Mouse (Mus musculus) cerebellum, adult 11 months (tissue): ENCODE results near the gene Slc30a1.
A peak's percentile ranks its signal among the peaks of the same experiment; 100 is the strongest.

Experiments used
- DNase-seq: peaks from one replicate; pipeline ENCODE4 v3.0.0; 2022

Slc30a1 gene

DNA sequence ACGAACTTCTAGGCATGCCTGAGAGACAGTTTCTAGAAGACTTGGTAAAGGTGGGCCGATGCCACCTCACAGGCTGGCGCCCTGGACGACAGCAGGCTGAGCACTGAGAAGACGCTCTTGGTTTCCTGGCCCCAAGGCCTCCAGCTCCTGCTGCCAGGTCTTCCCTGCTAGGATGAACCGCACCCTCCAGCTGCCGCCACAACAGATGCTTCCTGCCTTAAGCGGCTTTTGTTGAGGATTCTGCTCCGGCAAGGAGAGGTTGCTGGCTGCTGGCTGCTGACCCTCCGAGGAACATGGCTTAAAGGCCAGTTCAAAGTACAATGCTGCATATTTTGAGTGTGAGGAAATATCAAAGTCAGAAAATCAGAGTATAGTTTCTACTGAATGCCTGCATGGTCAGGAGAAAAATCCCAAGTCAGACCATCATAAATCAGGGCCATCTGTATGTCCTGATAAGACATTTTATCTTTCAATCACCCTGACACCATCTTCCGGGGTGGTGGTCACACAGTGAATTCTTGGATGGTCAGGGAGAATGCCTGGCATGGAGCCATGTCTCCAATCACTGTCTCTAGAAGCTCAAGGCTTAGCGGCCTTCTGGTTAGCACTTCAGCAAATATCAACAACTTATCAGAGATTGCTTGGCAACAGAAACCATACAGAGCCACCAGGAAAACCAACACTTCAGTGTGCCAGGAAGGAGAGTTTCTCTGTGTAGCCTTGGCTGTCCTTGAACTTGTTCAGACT is 9.6 kb upstream of the Slc30a1 start:
- DNase-seq, result no peak

DNA sequence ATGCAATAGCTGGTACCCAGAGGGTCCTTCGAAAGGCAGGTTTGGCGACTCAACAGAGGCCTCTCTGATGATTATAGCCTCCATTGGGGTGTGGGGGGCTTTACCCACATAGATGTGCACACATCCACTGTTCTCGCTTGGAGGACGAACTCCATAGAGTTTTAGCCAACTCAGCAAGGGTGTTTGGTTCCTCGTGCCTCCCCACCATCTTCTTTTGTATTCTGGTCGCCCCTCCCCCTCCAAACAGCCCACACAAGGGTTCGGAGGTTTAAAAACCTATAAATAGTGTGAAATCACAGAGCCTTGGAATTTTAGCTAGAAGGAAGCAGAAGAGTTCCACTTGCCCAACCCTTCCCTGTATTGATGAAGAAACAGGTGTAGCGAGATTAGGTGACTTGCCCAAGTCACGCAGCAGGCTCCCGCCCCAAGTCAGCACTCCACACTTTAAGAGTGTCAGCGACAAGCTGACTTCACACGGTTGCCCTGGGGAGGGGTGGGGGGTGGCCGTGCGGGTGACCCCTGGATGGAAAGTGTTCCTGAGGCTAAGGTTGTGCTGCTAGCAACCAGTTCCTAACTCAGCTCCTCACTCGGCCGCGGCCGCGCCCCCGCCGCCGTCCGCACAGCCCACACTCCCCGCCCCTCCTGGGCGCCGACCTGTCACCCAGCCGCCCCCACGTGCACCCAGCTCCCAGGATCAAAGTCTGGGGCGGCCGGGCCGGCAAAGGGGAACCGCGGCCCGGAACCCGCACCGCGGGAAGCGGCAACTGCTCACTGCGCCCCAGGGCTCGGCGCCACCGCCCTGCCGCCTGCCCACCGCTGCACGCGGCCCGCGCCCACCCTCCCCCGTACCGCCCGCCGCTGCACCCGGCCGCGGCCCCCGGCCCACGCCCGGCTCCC is 682 bp upstream of the Slc30a1 start:
- DNase-seq, result peak; percentile 21

DNA sequence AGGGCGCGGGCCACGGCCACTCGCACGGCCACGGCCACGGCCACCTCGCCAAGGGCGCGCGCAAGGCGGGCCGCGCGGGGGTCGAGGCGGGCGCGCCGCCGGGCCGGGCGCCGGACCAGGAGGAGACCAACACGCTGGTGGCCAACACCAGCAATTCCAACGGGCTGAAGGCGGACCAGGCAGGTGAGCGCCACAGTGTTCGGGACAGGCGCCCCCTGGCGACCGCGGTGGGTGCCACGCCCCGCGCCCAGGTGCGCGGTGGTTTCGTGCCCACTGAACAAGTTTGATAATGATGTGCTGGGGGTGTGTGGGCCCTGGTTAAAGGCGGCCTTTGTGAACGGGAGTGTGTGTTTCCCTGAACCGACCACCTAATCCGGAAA is 854 bp downstream of the Slc30a1 start:
- peak; percentile 78 for DNase-seq

DNA sequence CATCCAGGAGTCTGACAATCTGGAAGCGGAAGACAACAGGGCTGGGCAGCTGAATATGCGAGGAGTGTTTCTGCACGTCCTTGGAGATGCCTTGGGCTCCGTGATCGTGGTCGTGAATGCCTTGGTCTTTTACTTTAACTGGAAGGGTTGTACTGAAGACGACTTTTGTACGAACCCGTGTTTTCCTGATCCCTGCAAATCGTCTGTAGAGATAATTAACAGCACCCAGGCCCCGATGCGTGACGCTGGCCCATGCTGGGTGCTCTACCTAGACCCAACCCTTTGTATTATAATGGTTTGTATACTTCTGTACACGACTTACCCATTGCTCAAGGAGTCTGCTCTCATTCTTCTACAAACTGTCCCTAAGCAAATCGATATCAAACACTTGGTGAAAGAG is 2.3 kb downstream of the Slc30a1 start:
- DNase-seq, result no peak

DNA sequence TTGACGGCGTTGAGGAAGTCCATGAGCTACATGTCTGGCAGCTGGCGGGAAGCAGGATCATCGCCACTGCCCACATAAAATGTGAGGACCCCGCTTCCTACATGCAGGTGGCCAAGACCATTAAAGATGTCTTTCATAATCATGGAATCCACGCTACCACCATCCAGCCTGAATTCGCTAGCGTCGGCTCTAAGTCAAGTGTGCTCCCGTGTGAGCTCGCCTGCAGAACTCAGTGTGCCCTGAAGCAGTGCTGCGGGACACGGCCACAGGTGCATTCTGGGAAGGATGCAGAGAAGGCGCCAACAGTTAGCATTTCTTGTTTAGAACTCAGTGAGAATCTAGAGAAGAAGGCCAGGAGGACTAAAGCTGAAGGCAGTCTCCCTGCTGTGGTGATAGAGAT is 2.7 kb downstream of the Slc30a1 start:
- no peak for DNase-seq

DNA sequence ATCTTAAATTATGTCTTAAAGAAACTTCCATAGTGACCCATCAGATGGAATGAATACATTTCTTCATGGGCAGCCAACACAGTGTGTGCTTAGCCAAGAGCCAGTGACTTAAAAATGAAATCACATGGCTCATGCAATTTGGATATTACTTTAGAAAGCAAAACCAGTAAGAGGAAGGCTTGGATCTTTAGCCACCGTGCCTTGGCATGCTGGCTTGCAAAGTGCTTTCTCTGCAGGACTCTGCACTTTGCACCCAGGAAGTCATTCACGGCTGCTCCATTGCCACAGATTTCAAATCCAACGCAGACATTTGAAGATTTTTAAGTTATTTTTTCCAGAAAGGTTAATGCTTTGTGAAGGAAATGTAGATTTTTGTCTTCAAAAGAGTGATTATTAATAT is 4.1 kb downstream of the Slc30a1 start:
- DNase-seq, result no peak

DNA sequence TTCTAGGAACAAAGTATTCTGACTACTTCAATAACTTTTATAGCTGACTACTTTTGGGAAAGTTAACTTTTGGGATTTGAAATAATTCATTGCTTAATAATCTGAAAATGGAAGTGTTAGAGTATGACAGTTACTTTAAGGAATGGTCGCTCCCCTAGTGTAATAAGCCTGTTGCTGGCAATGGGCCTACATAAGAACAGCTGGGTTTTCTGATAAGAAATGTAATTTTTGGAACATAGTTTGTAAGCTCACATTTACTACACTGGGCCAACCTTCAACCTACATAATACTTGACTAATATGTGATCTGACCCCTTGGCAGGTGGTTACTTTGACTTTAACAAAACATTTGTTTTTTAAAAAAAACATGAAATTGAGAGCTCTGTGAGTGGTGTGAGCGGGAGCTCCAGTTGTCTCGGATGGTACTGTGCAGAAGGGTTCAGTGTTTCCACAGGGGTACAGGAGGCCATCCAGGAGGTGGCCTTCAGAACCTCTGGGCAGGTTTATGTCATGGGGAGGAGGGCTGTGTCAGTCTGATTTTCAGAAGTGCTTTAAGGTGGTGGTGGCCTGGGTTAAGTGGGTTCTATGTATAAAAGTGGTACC is 4.6 kb downstream of the Slc30a1 start:
- no peak for DNase-seq

DNA sequence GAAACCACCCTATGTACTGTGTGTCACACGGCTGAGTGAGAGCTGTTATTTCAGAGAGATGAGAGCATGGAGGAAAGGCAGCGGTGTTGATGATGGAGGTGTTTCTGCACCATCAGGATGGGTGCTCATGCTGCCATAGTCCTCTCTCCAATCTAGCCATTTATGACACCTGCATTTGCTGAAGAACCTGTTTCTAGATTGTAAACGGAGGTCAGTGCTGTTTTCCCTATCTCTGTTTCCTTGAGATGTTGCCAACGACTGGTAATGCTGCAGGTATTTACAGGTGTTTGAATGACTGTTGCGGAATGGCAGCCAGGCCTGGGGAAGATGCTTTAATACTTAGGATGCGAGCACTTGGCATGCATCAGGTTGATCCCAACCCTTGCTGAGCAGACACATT is 8.1 kb downstream of the Slc30a1 start:
- no peak for DNase-seq

DNA sequence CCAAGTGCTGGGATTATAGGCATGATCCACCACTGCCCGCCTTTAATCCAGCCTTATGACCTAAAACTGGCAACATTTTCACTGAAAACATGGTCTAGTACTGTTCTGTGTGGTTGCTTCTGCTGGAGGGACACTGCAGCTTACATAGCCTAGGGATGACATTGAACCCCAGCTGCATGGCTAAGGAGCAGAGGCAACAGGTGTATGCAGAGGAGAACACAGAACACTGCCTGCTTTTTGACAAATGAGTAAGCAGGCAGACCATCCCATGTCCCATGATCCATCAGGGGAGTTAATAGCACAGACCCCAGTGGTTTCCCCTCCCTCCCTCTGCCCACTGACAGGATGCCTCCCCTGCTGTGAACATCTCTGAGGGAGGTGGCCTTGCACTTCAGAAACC is 9.0 kb downstream of the Slc30a1 start:
- DNase-seq, result no peak

DNA sequence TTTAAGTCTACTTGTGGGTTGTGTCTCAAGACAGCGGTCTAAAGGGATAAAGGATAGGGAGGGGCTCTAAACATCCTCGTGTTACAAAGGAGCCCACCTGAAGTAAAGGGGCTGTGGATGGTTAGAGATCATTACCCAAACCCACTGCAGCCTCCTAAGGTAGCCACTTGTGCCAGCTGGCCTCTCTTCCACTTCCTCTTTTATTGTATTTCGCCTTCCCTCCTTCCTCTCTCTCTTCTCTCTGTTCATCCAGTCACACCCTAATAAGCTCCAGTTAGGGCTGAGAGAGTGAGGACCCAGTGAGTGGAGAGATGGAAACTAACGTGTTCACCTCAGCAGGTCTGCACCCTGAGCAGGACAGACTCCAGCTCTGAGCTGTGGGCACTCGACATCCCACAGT is 10.3 kb downstream of the Slc30a1 start:
- no peak for DNase-seq

DNA sequence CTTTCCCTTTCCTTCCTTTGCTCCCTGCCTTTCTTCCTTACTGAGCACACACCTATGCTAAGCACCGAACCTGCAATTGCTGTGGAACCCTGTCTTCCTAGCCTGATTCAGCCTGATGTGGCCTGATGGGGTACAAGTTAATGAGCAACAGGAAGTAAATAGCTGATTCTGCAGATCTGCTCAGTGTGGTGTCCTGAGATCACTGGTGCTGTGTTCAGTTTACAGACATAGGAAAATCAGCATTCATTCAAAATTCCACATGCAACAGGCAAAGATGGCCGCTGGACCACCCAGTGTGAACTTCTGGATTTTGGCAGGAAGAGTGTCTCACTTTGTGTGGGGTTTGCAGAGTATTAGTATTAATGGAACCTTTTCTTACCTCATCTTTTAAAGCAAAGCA is 12.8 kb downstream of the Slc30a1 start:
- DNase-seq, result no peak

DNA sequence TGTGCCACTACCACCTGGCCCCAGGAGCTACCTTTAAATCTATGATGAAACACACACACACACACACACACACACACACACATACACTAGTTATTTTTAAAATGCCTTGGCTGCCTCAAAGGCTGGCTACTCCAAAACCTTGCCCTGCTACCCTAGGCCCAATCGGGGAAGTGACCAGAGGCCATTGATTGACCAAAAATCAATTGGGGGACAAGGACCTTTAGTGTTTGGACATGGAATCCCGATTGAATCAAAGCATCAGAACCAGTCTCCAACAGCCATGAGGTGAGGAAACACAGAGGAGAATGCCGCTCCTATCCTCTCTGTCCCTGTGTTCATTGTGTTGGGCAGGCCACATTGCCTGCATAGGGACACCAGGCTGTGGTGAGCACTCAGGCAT is 15.1 kb downstream of the Slc30a1 start:
- no peak for DNase-seq

DNA sequence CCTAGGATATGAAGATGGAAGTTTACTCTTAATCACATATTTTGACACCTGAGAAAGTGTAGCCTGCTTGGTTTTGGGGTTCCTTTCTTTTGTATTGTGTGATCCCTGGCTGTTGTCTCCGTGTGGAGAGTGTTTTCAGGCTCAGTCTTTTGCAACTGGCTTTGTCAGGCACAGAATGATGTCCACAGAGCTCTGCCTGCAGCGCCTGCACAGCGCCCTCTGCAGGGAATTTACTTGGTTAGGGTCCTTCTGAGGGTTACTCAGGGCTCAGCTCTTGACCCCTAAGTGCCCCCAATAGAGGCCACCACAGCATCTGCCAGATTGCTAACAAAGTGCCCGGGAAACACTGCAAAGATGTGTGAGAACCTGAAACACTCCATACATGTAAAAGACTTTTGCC is 18.9 kb downstream of the Slc30a1 start:
- no peak for DNase-seq

DNA sequence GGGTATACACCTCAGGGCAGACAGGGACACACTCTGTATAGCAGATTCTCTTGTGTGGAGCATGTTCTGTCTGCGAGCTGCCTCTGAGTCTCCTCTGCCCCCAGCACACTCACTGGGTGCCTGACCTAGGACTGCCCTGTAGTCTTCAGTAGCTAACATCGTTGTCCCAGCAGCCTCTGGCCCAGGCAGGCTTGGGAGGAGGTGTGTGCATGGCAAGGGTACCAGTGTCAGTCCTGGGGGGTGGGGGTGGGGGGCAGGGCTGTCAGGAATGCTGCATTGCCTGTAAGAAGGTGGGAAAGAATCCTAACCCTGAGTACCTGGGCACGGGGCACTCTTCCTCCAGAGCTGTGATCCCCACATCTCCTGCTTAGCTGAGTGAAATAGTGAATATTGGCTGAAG is 20.1 kb downstream of the Slc30a1 start:
- DNase-seq, result no peak

DNA sequence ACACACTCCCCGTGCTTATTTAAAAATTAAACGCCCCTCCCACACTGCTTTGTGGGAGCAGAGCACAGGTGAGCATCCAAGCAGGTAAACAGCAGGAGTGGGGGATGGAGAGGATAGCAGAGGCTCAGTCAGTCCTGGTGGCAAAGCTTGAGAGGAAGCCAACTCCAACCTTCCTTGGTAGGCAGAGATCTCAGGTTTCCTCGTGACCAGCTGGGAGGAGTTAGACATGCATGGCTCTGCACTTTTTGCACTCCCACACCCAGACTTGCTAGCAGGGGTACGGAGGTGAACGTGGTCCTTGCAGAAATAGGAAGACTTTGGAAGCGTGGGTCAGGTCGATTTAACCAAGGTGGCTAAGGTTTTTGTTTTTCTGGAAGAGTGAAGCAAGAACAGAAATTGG is 21.8 kb downstream of the Slc30a1 start:
- DNase-seq, result no peak

DNA sequence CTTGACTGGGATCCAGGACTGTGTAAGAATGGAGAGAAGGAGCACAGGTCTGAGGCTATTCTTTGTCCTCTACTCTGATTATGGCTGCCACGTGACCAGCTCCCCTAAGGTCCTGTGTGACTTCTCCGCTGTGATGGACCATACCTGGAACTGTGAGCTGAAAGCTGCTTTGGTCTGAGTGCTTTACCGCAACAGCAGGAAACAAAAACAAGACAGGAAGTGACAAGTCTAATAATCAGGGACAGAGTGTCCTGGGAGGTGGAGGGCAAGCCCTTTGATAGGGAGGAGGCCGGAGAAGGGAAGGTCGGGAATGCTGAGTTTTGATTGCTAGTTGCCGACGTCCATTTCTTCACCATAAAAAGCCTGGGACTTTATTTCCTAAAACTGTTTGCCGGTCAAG is 22.5 kb downstream of the Slc30a1 start:
- DNase-seq, result no peak

DNA sequence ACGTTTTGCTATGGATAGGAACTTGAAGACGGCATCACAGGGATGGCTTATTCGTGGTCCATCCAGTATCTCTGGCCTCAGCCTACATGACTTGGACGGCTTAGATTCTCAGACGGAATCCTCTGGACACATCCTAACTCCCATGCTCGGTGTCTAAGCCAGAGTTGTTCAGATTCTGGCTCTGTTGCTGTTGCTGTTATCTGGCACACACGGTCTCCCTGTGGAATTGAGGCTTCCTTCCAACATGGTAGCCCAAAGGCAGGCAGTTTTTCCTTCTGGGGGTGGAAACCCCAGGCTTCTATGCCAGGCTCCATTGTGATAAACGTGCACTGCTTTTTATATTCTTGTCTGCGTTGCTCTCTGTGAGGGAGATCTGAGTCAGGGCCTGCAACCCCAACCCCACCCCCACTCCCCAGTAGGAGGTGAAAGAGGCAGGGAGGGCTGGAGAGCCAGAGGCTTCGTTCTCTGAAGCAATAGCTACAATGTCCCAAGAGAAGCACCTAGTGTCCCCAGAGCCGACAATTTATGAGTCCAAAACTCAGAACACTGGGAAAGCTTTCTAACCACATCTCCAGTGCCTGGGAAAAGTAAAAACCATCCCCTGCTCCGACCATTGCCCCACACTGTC is 23.4 kb downstream of the Slc30a1 start:
- DNase-seq, result no peak

DNA sequence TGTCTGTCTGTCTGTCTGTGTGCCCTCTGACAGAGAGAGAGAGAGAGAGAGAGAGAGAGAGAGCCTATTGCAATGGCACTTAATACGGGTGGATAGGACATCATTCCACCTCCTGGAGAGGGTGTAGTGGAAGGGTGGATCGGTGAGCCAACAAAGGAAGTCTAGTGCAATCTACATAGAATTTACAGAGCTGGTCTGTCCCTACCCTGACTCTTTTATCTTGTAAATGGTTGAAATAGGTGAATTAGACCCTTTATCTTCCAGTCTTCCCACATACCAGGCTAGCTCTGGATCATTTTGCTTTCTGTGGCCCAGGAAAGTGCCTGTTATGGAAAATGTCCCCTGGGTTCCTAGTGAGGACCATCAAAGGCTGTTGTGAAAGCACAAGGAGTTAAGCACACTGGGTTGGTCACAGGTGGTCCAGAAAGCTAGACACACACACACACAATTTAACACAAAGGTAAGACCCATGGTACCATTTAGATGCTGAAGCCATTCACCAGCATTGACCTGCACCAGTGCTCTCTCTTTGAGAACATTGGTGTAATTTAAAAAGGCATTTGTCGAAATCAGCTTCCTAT is 24.0 kb downstream of the Slc30a1 start:
- DNase-seq, result no peak

DNA sequence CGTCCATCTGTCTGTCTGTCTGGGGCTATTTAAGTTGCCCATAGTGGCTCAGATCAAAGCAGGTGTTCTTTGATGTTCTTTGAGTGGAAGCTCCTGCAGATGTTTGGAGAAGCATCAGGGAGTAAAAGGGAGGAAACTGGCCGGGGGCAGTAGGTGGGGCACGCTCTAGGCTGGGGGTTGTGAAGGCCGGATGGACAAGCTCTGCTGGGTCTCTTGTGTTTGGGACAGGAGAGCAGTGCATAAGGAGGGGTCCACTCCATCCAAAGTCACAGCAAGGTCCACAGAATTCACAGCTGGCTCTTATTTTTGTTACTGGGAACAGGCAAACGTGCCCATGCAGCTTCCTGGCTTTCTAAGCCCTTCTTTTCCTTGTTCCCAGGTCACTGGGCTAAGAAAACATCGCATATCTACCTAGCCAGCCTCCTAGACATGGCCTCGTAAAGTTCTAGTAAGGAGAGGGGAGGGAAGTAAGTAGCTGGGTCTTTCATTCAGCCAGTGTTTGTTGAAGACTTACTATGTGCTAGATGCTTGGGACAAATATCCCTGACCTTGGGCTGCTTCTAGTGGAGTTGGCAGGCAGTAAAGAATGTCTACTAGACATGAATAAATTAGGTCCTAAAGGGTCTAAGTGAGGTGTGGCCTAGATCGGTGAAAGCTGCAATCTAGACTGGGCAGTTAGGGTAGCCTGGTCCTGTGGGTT is 25.9 kb downstream of the Slc30a1 start:
- no peak for DNase-seq

DNA sequence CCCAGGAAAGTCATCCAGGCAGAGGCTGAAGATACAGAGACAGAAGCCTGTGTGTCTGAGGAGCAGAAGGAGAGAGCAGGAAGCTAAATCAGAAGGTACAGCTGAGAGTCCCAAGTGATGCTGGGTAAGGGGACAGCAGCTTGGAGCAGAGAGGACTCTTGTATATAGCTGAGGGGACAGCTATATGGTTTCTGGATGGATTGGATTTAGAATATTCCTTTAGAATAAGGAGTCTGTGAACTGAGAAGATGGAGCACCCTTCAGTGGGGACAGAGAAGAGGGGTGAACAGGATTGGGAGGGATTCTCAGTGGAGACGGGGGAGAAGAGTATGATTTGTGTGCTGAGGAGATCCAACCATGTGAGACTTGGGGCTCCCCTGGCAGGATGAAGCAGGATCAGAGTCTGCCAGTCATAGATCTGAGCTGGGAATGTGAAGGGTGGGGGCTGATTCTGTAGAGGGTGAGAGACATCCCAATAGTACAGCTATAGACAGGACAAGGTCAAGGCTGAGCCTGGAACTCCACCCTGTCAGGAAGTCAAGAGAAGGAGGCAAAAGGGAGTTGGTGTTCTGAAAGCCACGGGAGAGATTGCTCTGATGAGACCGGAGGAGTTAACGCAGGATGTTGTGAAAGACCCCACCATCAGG is 26.5 kb downstream of the Slc30a1 start:
- no peak for DNase-seq

DNA sequence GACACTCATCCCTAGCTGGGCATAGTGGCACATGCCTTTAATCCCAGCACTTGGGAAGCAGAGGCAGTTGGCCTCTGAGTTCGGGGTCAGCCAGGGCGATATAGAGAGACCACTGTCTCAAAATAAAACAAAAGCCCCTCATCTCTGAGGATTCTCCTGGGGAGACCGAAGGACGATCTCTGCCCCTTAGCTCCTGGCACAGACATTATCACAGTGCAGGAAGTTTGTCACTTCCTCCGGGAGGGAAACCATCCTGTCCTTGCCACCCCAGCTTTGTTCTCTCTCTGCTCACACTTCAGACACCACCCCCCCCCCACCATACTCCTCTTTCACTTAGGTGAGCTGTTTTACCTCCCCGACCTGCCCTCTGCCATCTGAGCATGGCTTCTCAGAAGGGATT is 37.1 kb downstream of the Slc30a1 start:
- DNase-seq, result no peak

DNA sequence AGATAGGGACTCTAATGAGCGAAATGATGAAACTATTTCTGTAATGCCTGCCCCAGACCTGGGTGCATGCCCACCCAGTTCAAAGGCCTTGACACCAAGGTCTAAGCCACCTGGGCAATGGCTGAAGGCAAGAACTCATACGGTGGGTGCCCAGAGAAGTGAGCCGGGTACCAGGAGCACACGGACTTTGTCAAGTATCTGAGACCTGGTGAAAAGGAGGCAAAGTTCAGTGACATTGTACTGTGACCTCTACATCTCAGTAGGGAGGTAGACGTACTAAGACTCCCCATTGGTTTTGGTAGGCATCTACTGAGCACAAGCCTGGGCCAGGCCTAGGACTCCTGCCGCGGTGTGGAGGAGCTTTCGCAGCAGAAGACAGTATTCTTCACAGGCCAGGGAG is 38.8 kb downstream of the Slc30a1 start:
- DNase-seq, result no peak
